Mouse (Mus musculus): ENCODE results near the gene Rap1gap. TPM values are rescaled to one million over a fixed set of nuclear protein-coding genes. Genes with fewer than 3 reads are reported as not detected.

The Rap1gap gene
- 4.5 TPM for polyA plus RNA-seq (2017; shearing (Covaris generic))

DNA sequence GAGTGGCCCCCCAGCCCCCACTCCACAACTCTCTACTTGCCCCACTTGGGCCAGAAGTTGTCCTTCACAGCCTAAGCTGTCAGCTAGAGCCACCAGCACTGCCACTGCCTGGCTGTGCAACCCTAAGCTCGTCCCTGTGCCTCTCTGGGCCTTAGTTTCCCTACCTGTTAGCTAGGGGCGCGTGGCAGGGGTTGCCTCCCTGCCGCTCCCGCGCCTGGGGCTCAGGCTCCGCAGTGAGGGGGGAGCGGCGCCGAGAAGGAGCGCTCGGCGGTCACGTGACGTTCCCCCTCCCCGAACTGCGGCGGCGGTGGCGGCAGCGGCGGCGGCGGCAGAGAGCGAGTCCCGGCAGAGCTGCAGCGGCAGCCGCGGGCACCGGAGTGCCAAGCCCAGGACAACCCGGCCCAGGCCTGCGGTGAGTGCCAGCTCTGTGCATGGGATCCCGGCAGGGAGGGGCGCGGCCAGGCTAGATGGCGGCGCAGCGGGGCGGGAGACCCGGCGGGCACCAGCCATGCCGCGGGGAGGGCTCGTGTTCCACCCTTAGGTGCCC lies at the start of gene Rap1gap:
Gene Rap1gap (plus strand): TSS at position 294 of the 547 bp plus-strand sequence.

Other genes with a start within 250 kb of the Rap1gap start
- gene Cela3b, start 234.2 kb upstream of the Rap1gap start, polyA plus RNA-seq (2017; shearing (Covaris generic)), result not detected
- not detected for gene 1700013G24Rik, start 211.4 kb upstream of the Rap1gap start, polyA plus RNA-seq (2017; shearing (Covaris generic))
- gene Hspg2, start 196.0 kb upstream of the Rap1gap start, polyA plus RNA-seq (2017; shearing (Covaris generic)), result not detected
- gene Ldlrad2, start 90.2 kb upstream of the Rap1gap start, polyA plus RNA-seq (2017; shearing (Covaris generic)), result not detected
- gene Usp48, start 71.0 kb upstream of the Rap1gap start, polyA plus RNA-seq (2017; shearing (Covaris generic)), result 69.3 TPM
- 3.4 TPM for gene Alpl, start 131.7 kb downstream of the Rap1gap start, polyA plus RNA-seq (2017; shearing (Covaris generic))
- 44.0 TPM for gene Ece1, start 197.5 kb downstream of the Rap1gap start, polyA plus RNA-seq (2017; shearing (Covaris generic))